Mouse (Mus musculus) heart, embryonic 10.5 days (tissue): ENCODE data around the gene Capn15. TPM values are rescaled to one million over a fixed set of nuclear protein-coding genes. Genes with fewer than 3 reads are reported as not detected.

Source experiments
- DNase-seq: peaks from one replicate; pipeline ENCODE4 v3.0.0-alpha.2; 2017; ENCODE audit warnings: low spot score
- H3K27ac ChIP-seq: fragments of 300-500 bp; sonication (generic); 2 replicates; pipeline ENCODE4 v1.5.1; 2016; ENCODE audit warnings: mild to moderate bottlenecking
- H3K27me3 ChIP-seq: fragments of 300-500 bp; sonication (generic); 2 replicates; pipeline ENCODE4 v1.6.1; 2016; ENCODE audit warnings: mild to moderate bottlenecking; ENCODE audit not compliant: poor library complexity, insufficient read depth, severe bottlenecking
- H3K36me3 ChIP-seq: fragments of 300-500 bp; sonication (generic); 2 replicates; pipeline ENCODE4 v1.6.1; 2016; ENCODE audit warnings: mild to moderate bottlenecking, moderate library complexity
- H3K4me1 ChIP-seq: fragments of 300-500 bp; sonication (generic); 2 replicates; pipeline ENCODE4 v1.6.1; 2016; ENCODE audit warnings: mild to moderate bottlenecking
- H3K4me3 ChIP-seq: fragments of 300-500 bp; sonication (generic); 2 replicates; pipeline ENCODE4 v1.5.1; 2016; ENCODE audit warnings: mild to moderate bottlenecking, moderate library complexity
- H3K9me3 ChIP-seq: fragments of 300-500 bp; sonication (generic); 2 replicates; pipeline ENCODE4 v1.6.1; 2016; ENCODE audit warnings: mild to moderate bottlenecking, moderate library complexity
- WGBS: fragments of 180-500 bp; shearing (Covaris S2); methylation state at CpG from one replicate; pipeline ENCODE4 v1.1.7; 2016; 5-methylcytosine and 5-hydroxymethylcytosine counted together
- polyA plus RNA-seq: library from polyadenylated mRNA; unstranded; fragments of >200 nt; fragmentation: Nextera tagmentation; extraction: Ambion mirVana; gene quantifications from 2 replicates; pipeline ENCODE4 v1.2.1, GENCODE M21; 2016

The Capn15 gene
- polyA plus RNA-seq, 1 experiment from 2014 or later: 21.4 TPM

DNA sequence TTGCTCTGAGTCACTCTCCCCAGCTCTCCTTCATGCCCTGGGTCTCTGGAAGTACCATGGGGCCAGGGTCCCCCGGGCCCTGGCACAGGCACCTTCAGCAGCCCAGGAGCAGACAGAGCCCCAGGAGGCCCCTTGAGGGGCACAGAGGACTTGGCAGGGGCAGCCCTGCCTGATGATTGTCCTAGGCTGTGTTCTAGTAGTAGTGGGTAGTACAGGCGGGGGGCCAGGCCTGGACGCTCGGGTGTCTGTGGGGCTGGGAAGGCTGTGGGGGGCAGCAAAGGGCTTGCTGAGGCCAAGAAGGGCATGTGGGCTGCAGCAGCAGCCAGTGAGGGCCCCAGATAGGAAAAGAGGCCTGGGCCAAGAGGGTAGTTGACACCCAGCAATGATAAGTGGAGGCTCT, 38.0 kb downstream of the Capn15 start:
- Histone ChIP-seq H3K36me3 (no peaks in the 10 kb centered on the region), H3K4me3 (peak overlapping the region; percentile 23; the same call in 1 of the 2 replicates), H3K27me3 (peaks cover 55% of the 10 kb centered on the region), H3K27ac (peak overlapping the region; percentile 76), H3K9me3 (no peaks in the 10 kb centered on the region), H3K4me1 (peaks cover 49% of the 10 kb centered on the region)
- DNase-seq: no peak
- 76% methylated on average over 4 of the region's 4 CpGs for WGBS

- H3K9me3 ChIP-seq: no peaks in the 10 kb centered on the region
- DNase-seq: no peak
- peaks cover 48% of the 10 kb centered on the region for H3K27me3 ChIP-seq
- peaks cover 48% of the 10 kb centered on the region for H3K4me1 ChIP-seq
- H3K36me3 ChIP-seq: no peaks in the 10 kb centered on the region
- H3K27ac ChIP-seq: peak overlapping the region; percentile 76
- peak overlapping the region; percentile 12; the same call in 1 of the 2 replicates for H3K4me3 ChIP-seq
- 75% methylated on average over 8 of the region's 8 CpGs for WGBS
Measured at GRCm38 (mm10) chr17:25946891-25947290, 38.7 kb downstream of the Capn15 start.

DNA sequence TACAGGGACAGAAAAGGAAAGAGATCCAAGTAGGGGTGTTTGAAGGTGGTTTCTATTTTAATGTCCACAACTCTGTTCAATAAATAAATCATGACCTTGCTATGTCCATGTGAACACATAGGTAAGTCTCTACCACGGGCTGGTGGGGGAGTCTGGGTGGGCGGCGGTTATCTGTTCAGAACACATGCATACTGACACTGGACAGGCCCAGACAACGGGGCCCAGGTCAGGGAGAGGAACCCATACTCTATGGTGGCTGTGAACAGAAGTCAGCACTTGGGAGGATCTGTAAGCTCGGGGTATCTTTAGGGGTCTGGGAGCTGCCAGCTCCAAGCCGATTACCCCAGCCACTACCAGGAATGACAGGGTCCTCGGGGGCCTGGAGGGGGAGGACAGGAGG, 39.2 kb downstream of the Capn15 start:
- Histone ChIP-seq H3K4me1 (peaks cover 43% of the 10 kb centered on the region), H3K36me3 (no peaks in the 10 kb centered on the region), H3K27me3 (peaks cover 43% of the 10 kb centered on the region), H3K4me3 (no peak overlapping the region), H3K27ac (peak overlapping the region; percentile 76), H3K9me3 (no peaks in the 10 kb centered on the region)
- peak; percentile 89 for DNase-seq
- 71% methylated on average over 7 of the region's 7 CpGs for WGBS

- Histone ChIP-seq H3K27me3 (peaks cover 36% of the 10 kb centered on the region), H3K36me3 (no peaks in the 10 kb centered on the region), H3K9me3 (no peaks in the 10 kb centered on the region), H3K4me1 (peaks cover 42% of the 10 kb centered on the region), H3K4me3 (no peak overlapping the region), H3K27ac (peak overlapping the region; percentile 74)
- WGBS: 76% methylated on average over 9 of the region's 9 CpGs
- no peak for DNase-seq
Measured at GRCm38 (mm10) chr17:25945517-25946155, 40.0 kb downstream of the Capn15 start.

DNA sequence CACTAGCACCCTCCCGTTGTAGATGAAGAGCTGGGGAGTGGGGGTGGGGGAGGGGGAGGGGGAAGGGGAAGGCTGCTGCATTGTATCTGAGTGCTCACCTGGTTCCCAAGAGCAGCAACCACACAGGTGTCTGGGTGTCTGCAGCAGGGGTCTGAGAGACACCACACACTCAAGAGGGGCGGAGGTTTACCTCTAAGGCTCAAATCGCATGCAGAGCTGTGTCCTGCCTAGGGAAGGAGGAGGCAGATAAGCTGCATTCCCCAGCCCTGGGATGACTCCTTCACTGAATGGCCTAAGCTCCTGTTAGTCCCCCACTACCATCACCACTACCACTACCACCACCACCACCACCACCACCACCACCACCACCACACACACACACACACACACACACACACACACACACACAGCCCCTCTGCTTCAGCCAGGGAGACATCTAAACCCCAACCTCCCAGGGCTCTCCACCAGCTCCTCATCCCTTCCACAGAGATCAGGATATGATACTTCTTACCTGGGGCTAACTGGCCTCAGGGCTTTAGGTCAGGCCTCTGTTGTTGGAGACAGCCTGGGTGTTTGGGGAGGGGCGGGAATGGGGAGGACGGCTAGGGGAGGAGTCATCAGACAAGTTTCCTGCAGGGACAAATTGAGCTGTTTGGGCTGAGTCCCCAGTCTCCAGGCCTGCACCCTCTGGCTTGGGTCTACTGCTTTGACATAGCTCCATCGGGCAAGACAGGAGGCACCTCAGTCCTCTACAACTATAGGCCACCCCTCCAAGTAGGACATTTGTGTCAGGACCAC, 41.0 kb downstream of the Capn15 start, which contains the start of the genes Pigq and Nhlrc4:
Pigq (minus strand) TSS at position 571 of the 798 bp plus-strand sequence.
Nhlrc4 (minus strand) TSS at position 596 of the 798 bp plus-strand sequence.
- Histone ChIP-seq H3K9me3 (no peaks in the 10 kb centered on the region), H3K27me3 (peaks cover 25% of the 10 kb centered on the region), H3K27ac (peak within 1 kb of the TSS; percentile 75), H3K4me1 (peaks cover 48% of the 10 kb centered on the region), H3K4me3 (peak within 1 kb of the TSS; percentile 1; the same call in 1 of the 2 replicates), H3K36me3 (no peaks in the 10 kb centered on the region)
- WGBS: 40% methylated on average over 5 of the region's 6 CpGs
- no peak for DNase-seq

DNA sequence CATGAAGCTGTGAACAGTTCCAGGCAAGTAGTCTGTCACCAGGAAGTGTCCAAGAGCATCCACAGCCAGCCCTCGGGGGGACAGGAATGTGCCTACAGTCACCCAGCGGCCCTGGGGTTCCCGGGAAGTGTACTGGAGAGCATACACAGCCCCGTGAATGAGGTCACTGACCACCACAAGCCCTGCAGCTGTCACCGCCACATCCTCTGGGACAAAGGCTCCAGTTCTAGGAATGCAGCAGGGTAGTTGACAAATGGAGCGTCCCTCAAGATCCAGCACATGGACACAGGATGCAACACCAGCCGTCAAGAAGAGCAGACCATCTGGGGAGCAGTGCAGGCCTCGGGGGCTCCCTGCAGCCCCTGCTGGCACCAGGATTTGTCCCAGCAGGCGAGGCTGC, 41.8 kb downstream of the Capn15 start:
- 66% methylated on average over 9 of the region's 9 CpGs for WGBS
- H3K27me3 ChIP-seq: peaks cover 24% of the 10 kb centered on the region; the same call in 1 of the 2 replicates
- H3K4me1 ChIP-seq: peaks cover 48% of the 10 kb centered on the region
- H3K4me3 ChIP-seq: peak overlapping the region; percentile 1; the same call in 1 of the 2 replicates
- H3K36me3 ChIP-seq: peaks cover 4% of the 10 kb centered on the region; the same call in 1 of the 2 replicates
- H3K9me3 ChIP-seq: no peaks in the 10 kb centered on the region
- no peak for DNase-seq
- peak overlapping the region; percentile 75 for H3K27ac ChIP-seq

GRCm38 (mm10) chr17:25943221-25943620, 42.4 kb downstream of the Capn15 start:
- 78% methylated on average over 3 of the region's 3 CpGs for whole genome bisulfite sequencing
- Histone ChIP-seq H3K4me3 (peak overlapping the region; percentile 1; the same call in 1 of the 2 replicates), H3K9me3 (no peaks in the 10 kb centered on the region), H3K27ac (peak overlapping the region; percentile 75), H3K36me3 (peaks cover 8% of the 10 kb centered on the region; the same call in 1 of the 2 replicates), H3K27me3 (peaks cover 21% of the 10 kb centered on the region; the same call in 1 of the 2 replicates), H3K4me1 (peaks cover 46% of the 10 kb centered on the region)
- no peak for DNase-seq

- no peaks in the 10 kb centered on the region for H3K9me3 ChIP-seq
- H3K4me1 ChIP-seq: peaks cover 41% of the 10 kb centered on the region
- WGBS: 76% methylated on average over 2 of the region's 2 CpGs
- peaks cover 17% of the 10 kb centered on the region; the same call in 1 of the 2 replicates for H3K27me3 ChIP-seq
- peak overlapping the region; percentile 97 for H3K4me3 ChIP-seq
- peak; percentile 95 for DNase-seq
- H3K27ac ChIP-seq: peak overlapping the region; percentile 99; the same call in 1 of the 2 replicates
- peaks cover 11% of the 10 kb centered on the region; the same call in 1 of the 2 replicates for H3K36me3 ChIP-seq
Measured at GRCm38 (mm10) chr17:25942597-25943151, 42.9 kb downstream of the Capn15 start.

DNA sequence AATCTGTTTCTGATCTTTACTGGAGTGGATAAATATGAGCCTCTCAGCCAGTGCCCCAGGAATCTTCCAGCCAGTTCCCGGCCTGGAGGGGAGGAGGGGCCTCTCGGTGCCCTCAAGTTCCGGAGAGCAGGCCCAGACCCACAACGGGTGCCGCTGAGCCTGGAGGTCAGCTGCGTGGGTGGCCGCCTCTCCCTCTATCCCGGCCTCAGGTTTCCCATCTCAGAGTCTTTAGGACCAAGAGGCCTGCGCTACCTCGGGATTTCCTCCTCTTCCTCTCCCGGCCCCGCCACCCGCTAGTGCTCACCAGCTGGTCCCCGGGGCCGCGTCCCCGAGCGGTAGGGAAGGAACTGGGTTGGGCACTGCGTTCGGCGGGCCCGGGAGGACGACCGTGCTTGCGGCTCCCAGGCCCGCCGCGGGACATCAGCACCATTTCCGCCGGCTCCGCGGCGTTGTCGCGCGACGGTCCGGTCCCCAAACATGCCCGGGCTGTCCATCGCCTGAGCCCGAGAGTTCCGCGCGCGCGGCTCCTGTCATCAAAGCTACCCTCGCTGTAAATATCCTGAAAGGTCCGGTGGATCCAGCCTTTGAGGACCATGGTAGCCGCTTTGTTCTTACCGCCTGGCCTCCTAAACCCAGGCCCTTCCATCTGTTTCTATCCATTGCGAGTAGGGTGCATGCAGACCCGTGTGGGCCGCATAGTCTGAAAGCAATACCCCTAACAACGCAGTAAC, 43.9 kb downstream of the Capn15 start:
- 2% methylated on average over 54 of the region's 54 CpGs for whole genome bisulfite sequencing
- Histone ChIP-seq H3K9me3 (no peaks in the 10 kb centered on the region), H3K4me1 (peaks cover 38% of the 10 kb centered on the region), H3K27ac (peak overlapping the region; percentile 99), H3K36me3 (peaks cover 21% of the 10 kb centered on the region), H3K27me3 (peaks cover 12% of the 10 kb centered on the region; the same call in 1 of the 2 replicates), H3K4me3 (peak overlapping the region; percentile 97)
- DNase-seq: peak; percentile 86

- H3K9me3 ChIP-seq: no peaks in the 10 kb centered on the region
- no peaks in the 10 kb centered on the region for H3K4me1 ChIP-seq
- H3K36me3 ChIP-seq: peaks cover 91% of the 10 kb centered on the region
- no peak overlapping the region for H3K4me3 ChIP-seq
- WGBS: 95% methylated on average over 1 of the region's 1 CpGs
- H3K27me3 ChIP-seq: no peaks in the 10 kb centered on the region
- DNase-seq: no peak
- no peak overlapping the region for H3K27ac ChIP-seq
Measured at GRCm38 (mm10) chr17:25934526-25934925, 51.1 kb downstream of the Capn15 start.

GRCm38 (mm10) chr17:25925348-25925747, 60.2 kb downstream of the Capn15 start:
- Histone ChIP-seq H3K36me3 (peaks cover 50% of the 10 kb centered on the region), H3K27me3 (no peaks in the 10 kb centered on the region), H3K4me3 (no peak overlapping the region), H3K9me3 (no peaks in the 10 kb centered on the region), H3K27ac (no peak overlapping the region), H3K4me1 (peaks cover 5% of the 10 kb centered on the region; the same call in 1 of the 2 replicates)
- DNase-seq: no peak
- WGBS: 81% methylated on average over 2 of the region's 2 CpGs

- Histone ChIP-seq H3K4me1 (peaks cover 25% of the 10 kb centered on the region), H3K9me3 (no peaks in the 10 kb centered on the region), H3K27ac (no peak overlapping the region), H3K27me3 (no peaks in the 10 kb centered on the region), H3K4me3 (no peak overlapping the region), H3K36me3 (peaks cover 26% of the 10 kb centered on the region)
- no peak for DNase-seq
- WGBS: 81% methylated on average over 5 of the region's 5 CpGs
Measured at GRCm38 (mm10) chr17:25922120-25922519, 63.5 kb downstream of the Capn15 start.
